Mouse (Mus musculus) olfactory bulb, adult 2 months (tissue): Measurements from ENCODE around the gene Phxr2.

Source experiments
- CTCF ChIP-seq: fragments of 200-500 bp; IDR thresholded peaks from 2 replicates; pipeline ENCODE4 v1.5.1; 2012; ENCODE audit warnings: low read depth, mild to moderate bottlenecking, low read length, moderate library complexity; ENCODE audit not compliant: insufficient read depth
- POLR2A ChIP-seq: fragments of 200-500 bp; IDR thresholded peaks from 2 replicates; pipeline ENCODE4 v1.6.1; 2012; ENCODE audit warnings: mild to moderate bottlenecking, low read depth, low read length, moderate library complexity; ENCODE audit not compliant: insufficient read depth

DNA sequence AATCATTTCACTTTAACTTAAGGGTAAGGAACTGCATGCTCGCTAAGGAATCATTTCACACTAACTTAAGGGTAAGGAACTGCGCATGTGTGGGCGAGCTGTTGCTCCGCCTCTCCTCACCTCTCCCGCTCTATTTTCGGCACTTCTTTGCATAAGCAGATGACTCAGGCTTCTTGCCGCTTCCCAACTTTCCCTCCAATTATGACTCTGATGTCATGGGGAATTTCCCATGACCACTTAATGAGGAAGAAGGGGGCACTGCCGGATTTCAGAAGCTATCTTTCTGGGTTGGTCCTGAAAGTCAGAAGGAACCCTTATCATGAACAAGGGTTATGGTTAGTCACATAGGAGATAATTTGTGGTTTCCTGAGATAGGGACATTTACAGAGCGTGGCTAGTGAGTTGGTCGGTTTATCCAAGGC, 44.5 kb downstream of the Phxr2 start:
- TF ChIP-seq CTCF (no peak), POLR2A (no peak)
